Mouse (Mus musculus) C3H10T1/2 (cell line): ENCODE data around the gene Fbxo2. TPM values are rescaled to one million over a fixed set of nuclear protein-coding genes. Genes with fewer than 3 reads are reported as not detected.

Experiments used
- polyA plus RNA-seq, 2 experiments: library from polyadenylated mRNA; unstranded; fragments of >200 nt; fragmentation: generic; extraction: Trizol; gene quantifications; one replicate each; pipeline ENCODE4 v1.2.1; 2012; ENCODE audit warnings: missing spikeins in 2 of 2

Gene Fbxo2
- polyA plus RNA-seq = 1 to 10 TPM; 1.2 to 2.9 TPM

DNA sequence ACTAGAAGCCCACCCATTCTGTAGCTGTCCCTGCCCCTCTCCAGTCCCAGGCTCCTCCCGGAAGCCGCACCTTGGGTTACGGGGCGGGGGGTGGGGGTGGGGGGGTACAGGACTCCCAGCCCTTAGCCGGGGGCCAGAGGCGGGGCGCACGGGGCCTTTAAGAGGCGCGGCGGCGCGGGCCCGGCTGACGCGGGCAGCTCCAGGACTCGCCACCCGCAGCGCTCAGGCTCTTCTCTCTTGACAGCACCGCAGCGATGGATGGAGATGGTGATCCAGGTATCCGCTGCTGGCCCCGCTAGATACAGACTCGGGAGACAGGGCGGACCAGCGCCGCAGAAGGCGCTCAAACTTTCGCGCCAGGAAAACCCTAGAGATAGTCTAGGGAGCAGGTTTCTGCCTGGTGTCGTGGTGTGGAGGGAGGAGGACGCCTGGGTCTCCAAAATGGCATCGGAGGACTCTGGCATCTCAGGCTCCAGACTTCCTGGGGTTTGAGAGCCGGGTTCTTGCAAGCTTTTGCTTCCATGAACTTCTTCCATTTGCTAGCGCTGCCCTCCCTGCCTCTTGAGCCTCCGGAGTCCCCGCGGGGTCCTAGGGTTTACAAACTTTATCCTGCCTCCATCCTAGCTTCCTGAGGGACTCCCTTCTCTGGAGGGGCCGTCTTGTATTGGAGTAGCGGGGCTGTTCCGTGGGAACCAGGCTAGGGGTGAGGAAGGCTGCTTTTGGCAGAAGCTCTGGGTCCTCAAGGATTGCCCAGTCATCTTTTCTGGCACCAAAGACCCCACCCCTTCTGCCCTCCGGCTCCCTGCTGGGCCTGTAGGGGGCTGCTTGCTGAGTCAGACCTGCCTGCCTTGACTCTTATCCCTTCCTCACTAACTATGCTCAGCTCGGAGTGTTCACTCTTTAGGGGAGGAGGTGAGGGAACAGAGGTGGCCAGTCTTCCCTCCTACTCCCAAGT, at the start of gene Fbxo2, which contains the start of gene Fbxo44:
Gene Fbxo2, plus strand, starts transcription at position 186 of the 955 bp plus-strand sequence.
Gene Fbxo44, minus strand, starts transcription at position 47 of the 955 bp plus-strand sequence.

DNA sequence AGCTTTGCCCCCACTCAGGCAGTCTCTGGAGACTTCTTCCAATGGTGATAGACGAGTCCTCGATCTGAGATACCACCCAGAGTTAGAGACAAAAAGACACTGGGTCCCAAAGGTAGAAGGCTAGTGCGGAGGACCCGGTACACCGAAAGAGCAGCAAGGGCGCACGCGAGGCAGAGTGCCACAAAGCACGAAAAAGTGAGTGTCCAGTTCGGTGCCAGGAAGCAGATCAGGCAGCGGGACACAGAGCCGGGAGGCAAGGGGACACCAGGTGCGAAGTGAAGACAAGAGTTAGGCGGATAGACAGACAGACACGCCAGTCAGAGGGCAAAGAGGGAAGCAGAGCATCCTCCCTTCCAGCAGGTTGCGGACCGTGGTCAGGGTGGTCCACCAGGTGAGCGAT, 30.3 kb upstream of the Fbxo2 start, which contains the start of gene Mad2l2:
Gene Mad2l2, plus strand, starts transcription at position 252 of the 400 bp plus-strand sequence.

GRCm38 (mm10) chr4:148130561-148131413, 29.6 kb upstream of the Fbxo2 start, which contains the start of gene Draxin:
Draxin (minus strand) TSS chr4:148130698.

DNA sequence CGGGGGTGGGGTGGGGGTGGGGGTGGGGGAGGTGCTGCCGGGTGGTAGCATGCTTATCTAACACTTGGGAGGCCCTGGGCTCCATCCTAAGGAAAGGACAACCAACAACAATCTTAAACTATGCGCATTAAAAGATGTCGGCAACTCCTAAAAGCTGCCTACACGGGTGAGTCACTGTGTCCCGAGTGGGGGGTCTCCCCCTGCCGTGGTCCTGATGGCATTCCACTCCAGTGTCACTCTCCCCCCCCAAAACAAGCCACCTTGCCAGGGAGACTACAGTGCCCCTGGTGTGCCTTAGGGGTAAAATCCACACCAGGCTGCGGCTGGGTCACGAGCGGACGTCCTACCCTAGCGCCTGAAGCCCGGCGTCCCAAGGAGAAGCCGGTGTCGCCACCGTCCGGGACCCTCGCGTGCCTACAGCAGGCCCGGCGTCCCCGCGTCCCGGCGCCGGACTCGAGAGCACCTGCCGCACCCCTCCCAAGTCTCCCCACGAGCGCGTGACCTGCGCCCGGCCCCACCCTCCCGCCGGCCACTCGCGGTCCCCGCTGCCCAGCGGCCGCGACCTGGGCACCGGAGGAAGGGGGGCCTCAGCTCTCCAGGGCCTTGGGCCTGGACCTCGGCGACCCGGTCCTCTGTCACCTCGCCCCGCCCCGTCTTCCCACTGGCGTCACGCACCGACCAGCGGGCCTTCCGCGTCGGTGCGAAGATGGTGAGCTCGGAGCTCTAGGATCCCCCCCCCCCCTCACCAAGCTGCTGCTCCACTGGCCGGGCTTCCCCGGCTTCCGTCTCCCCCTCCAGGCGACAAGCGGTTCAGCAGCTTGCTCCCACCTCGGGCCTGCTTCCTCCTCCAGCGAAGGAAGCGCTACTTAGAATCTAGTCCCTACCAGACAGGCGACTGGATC, 8.9 kb upstream of the Fbxo2 start, which contains the start of gene Fbxo6:
Gene Fbxo6, minus strand, starts transcription at position 874 of the 902 bp plus-strand sequence.

Other genes starting within 250 kb of the Fbxo2 start
- gene Plod1, start 223.9 kb upstream of the Fbxo2 start, polyA plus RNA-seq = 10 to 100 TPM; 25.9 to 69.0 TPM
- 10 to 100 TPM; 15.3 to 43.6 TPM for gene 2510039O18Rik, start 219.7 kb upstream of the Fbxo2 start, polyA plus RNA-seq
- gene Nppb, start 174.8 kb upstream of the Fbxo2 start, polyA plus RNA-seq = not detected
- gene Nppa, start 159.9 kb upstream of the Fbxo2 start, polyA plus RNA-seq = not detected
- gene Clcn6, start 121.8 kb upstream of the Fbxo2 start, polyA plus RNA-seq = 1 to 10 TPM; 1.5 to 7.3 TPM
- 10 to 100 TPM in 1 of 2 experiments, 1 to 10 TPM in 1; 4.5 to 16.9 TPM for gene Mthfr, start 121.5 kb upstream of the Fbxo2 start, polyA plus RNA-seq
- gene Agtrap, start 72.6 kb upstream of the Fbxo2 start, polyA plus RNA-seq = 10 to 100 TPM; 17.7 TPM
- 10 to 100 TPM; 29.3 to 46.0 TPM for gene Mad2l2, start 30.2 kb upstream of the Fbxo2 start, polyA plus RNA-seq
- gene Draxin, start 29.9 kb upstream of the Fbxo2 start, polyA plus RNA-seq = under 1 TPM; under 0.01 to 0.14 TPM
- gene Fbxo6, start 8.5 kb upstream of the Fbxo2 start, polyA plus RNA-seq = 10 to 100 TPM; 66.2 to 95.0 TPM
- gene Fbxo44, start 139 bp upstream of the Fbxo2 start, polyA plus RNA-seq = 1 to 10 TPM in 1 of 2 experiments, under 1 TPM in 1; 0.50 to 2.3 TPM
- gene Disp3, start 127.3 kb downstream of the Fbxo2 start, polyA plus RNA-seq = under 1 TPM in 1 of 2 experiments, not detected in 1; under 0.01 TPM